Mouse (Mus musculus) myocyte (in vitro differentiated cells): ENCODE measurements at regions not wholly inside any gene's neighbourhood (a gene's known extent, or its start where the extent isn't known, plus 50 kb on each side); places are given as distances from the start of the nearest gene placed in this dataset.

Experiments used
- H3K27me3 ChIP-seq: one replicate; pipeline ENCODE4 v1.6.1; 2011; ENCODE audit not compliant: control insufficient read depth, insufficient read depth, insufficient read length
- H3K36me3 ChIP-seq: one replicate; pipeline ENCODE4 v1.6.1; 2011; ENCODE audit not compliant: control insufficient read depth, insufficient read depth
- H3K4me2 ChIP-seq: one replicate; pipeline ENCODE4 v1.6.1; 2011; ENCODE audit warnings: low read depth, control low read depth
- H3K4me3 ChIP-seq: one replicate; pipeline ENCODE4 v1.5.1; 2011; ENCODE audit warnings: mild to moderate bottlenecking, control low read depth, moderate library complexity
- H3K79me2 ChIP-seq: one replicate; pipeline ENCODE4 v1.6.1; 2011; ENCODE audit not compliant: control insufficient read depth, insufficient read depth
- H3ac ChIP-seq: one replicate; pipeline ENCODE4 v1.6.1; 2011; ENCODE audit not compliant: control insufficient read depth, insufficient read length
- CEBPB ChIP-seq: IDR thresholded peaks from 2 replicates; pipeline ENCODE4 v1.6.1; 2011; ENCODE audit warnings: mild to moderate bottlenecking, moderate library complexity; ENCODE audit not compliant: poor library complexity, insufficient read depth, severe bottlenecking
- E2F4 ChIP-seq: IDR thresholded peaks from one replicate; pipeline ENCODE4 v1.6.1; 2011; ENCODE audit warnings: mild to moderate bottlenecking, control low read depth, moderate library complexity; ENCODE audit not compliant: insufficient read depth
- MAX ChIP-seq: IDR thresholded peaks from one replicate; pipeline ENCODE4 v1.6.1; 2011; ENCODE audit warnings: low read depth, mild to moderate bottlenecking, control low read depth
- MYOD1 ChIP-seq, 3 experiments: IDR thresholded peaks; one replicate each; pipeline ENCODE4 v1.6.1; 2011; ENCODE audit warnings: control low read depth in 2 of 3, low read depth in 2 of 3, mild to moderate bottlenecking in 2 of 3, moderate library complexity in 1 of 3; ENCODE audit not compliant: insufficient read length in 2 of 3, control insufficient read depth in 1 of 3
- MYOG ChIP-seq, 3 experiments: IDR thresholded peaks; one replicate each; pipeline ENCODE4 v1.6.1; 2011; ENCODE audit warnings: control low read depth in 2 of 3, low read depth in 2 of 3, mild to moderate bottlenecking in 2 of 3; ENCODE audit not compliant: insufficient read length in 2 of 3, control insufficient read depth in 1 of 3, insufficient read depth in 1 of 3
- POLR2A ChIP-seq: IDR thresholded peaks from one replicate; pipeline ENCODE4 v1.6.1; 2011; ENCODE audit warnings: low read depth, mild to moderate bottlenecking, control low read depth, moderate library complexity; ENCODE audit not compliant: insufficient read length
- POLR2AphosphoS2 ChIP-seq: IDR thresholded peaks from one replicate; pipeline ENCODE4 v1.6.1; 2011; ENCODE audit warnings: low read depth, control low read depth; ENCODE audit not compliant: insufficient read length
- REST ChIP-seq: IDR thresholded peaks from one replicate; pipeline ENCODE4 v1.6.1; 2011; ENCODE audit warnings: mild to moderate bottlenecking, control low read depth, moderate library complexity; ENCODE audit not compliant: insufficient read depth, insufficient read length
- SRF ChIP-seq: IDR thresholded peaks from one replicate; pipeline ENCODE4 v1.6.1; 2011; ENCODE audit warnings: low read depth; ENCODE audit not compliant: control insufficient read depth, insufficient read length
- TCF12 ChIP-seq: IDR thresholded peaks from one replicate; pipeline ENCODE4 v1.6.1; 2011; ENCODE audit warnings: mild to moderate bottlenecking, control low read depth; ENCODE audit not compliant: poor library complexity, insufficient read depth, severe bottlenecking
- TCF3 ChIP-seq: IDR thresholded peaks from one replicate; pipeline ENCODE4 v1.6.1; 2011; ENCODE audit warnings: low read depth, control low read depth; ENCODE audit not compliant: insufficient read length
- USF1 ChIP-seq: IDR thresholded peaks from one replicate; pipeline ENCODE4 v1.6.1; 2011; ENCODE audit warnings: low read depth, mild to moderate bottlenecking, control low read depth, moderate library complexity

DNA sequence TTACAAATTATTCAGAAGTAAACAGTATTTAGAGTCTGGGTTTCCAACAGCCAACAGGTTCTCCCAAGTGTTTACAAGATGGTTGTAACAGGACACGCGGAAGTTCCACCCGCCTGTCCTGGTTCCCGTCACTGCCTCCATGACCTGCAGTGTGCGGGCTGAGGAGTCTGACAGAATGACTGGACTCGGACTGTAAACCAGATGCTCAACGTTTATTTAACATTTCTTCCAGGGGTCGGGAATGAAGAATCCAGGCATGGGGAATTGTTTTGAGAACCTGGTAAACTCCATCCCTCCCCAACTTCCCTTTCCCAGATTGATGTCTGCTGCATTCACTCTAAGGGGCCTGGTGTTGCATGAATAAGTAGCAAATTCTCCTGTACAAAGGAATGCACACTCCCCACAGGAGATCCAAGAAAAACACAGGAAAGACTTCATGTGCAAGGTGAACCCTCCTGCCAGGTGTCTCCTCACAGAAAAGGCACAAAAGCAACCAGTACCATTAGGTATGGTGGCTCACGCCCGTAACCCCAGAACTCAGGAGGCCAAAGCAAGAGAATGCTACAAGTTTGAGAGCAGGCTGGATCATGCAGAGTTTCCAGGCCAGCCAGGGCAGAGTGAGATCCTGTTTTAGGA, 151.1 kb upstream of the Irf2bp2 start:
- no peak overlapping the region for H3ac ChIP-seq
- no peaks in the 10 kb centered on the region for H3K27me3 ChIP-seq
- no peaks in the 10 kb centered on the region for H3K36me3 ChIP-seq
- no peak overlapping the region for H3K4me2 ChIP-seq
- H3K79me2 ChIP-seq = no peaks in the 10 kb centered on the region
- H3K4me3 ChIP-seq = no peak overlapping the region
- TF ChIP-seq MAX (no peak), MYOD1 (IDR thresholded peaks at IDR 0.05; ENCODE audit: control insufficient read depth in 1 of 3, insufficient read length in 2 of 3, low read depth in 2 of 3) (no peak), SRF (no peak), MYOG (IDR thresholded peaks at IDR 0.05; ENCODE audit: control insufficient read depth in 1 of 3, insufficient read depth in 1 of 3, insufficient read length in 2 of 3, low read depth in 2 of 3) (no peak), REST (no peak)

- H3K36me3 ChIP-seq = no peaks in the 10 kb centered on the region
- H3K4me2 ChIP-seq = no peak overlapping the region
- H3K27me3 ChIP-seq = no peaks in the 10 kb centered on the region
- no peak overlapping the region for H3K4me3 ChIP-seq
- no peak overlapping the region for H3ac ChIP-seq
- H3K79me2 ChIP-seq = no peaks in the 10 kb centered on the region
- no peak for TF ChIP-seq CEBPB
- TF ChIP-seq MAX = no peak
- TF ChIP-seq REST = no peak
- TF ChIP-seq POLR2A = no peak
Observed at GRCm38 (mm10) chr8:126743296-126743695, 149.5 kb upstream of the Irf2bp2 start.

DNA sequence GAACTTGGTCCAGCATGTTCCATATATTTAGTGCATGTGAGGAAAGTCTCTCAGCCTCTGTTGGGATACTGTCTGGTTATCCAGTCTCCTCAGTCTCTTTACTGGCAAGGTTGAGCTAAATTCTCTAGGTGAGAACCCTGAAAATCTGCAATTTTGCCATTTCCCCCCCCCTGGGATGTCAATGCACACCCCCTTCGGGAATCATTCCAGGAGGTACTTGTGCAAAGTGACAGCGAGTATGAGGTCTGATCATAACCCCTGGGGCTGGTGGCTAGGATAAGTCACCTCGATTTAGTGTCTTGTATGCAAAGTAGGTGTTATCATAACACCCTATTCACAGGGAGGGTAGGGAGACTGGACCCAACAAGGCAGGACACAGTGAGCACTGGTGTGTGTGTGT, 148.3 kb upstream of the Irf2bp2 start:
- Histone ChIP-seq H3K79me2 (no peaks in the 10 kb centered on the region), H3K4me2 (no peak overlapping the region), H3ac (no peak overlapping the region), H3K27me3 (no peaks in the 10 kb centered on the region), H3K4me3 (no peak overlapping the region), H3K36me3 (no peaks in the 10 kb centered on the region)
- TF ChIP-seq TCF3 (no peak), USF1 (no peak), MAX (no peak), REST (no peak), MYOD1 (IDR thresholded peaks at IDR 0.05; ENCODE audit: control insufficient read depth in 1 of 3, insufficient read length in 2 of 3, low read depth in 2 of 3) (no peak), E2F4 (no peak), CEBPB (no peak), TCF12 (no peak), POLR2AphosphoS2 (no peak), MYOG (IDR thresholded peaks at IDR 0.05; ENCODE audit: control insufficient read depth in 1 of 3, insufficient read depth in 1 of 3, insufficient read length in 2 of 3, low read depth in 2 of 3) (no peak), POLR2A (no peak)

GRCm38 (mm10) chr8:126741031-126741430, 147.2 kb upstream of the Irf2bp2 start:
- Histone ChIP-seq H3K36me3 (no peaks in the 10 kb centered on the region), H3K79me2 (no peaks in the 10 kb centered on the region), H3K4me3 (no peak overlapping the region), H3K4me2 (no peak overlapping the region), H3K27me3 (no peaks in the 10 kb centered on the region), H3ac (no peak overlapping the region)
- TF ChIP-seq MAX = no peak
- no peak for TF ChIP-seq TCF12
- TF ChIP-seq USF1 = no peak

GRCm38 (mm10) chr8:126739768-126740167, 146.0 kb upstream of the Irf2bp2 start:
- Histone ChIP-seq H3K27me3 (no peaks in the 10 kb centered on the region), H3K4me2 (no peak overlapping the region), H3K4me3 (no peak overlapping the region), H3ac (no peak overlapping the region), H3K36me3 (no peaks in the 10 kb centered on the region), H3K79me2 (no peaks in the 10 kb centered on the region)
- TF ChIP-seq REST = no peak
- TF ChIP-seq MYOG (IDR thresholded peaks at IDR 0.05; ENCODE audit: control insufficient read depth in 1 of 3, insufficient read depth in 1 of 3, insufficient read length in 2 of 3, low read depth in 2 of 3) = no peak
- TF ChIP-seq MYOD1 (IDR thresholded peaks at IDR 0.05; ENCODE audit: control insufficient read depth in 1 of 3, insufficient read length in 2 of 3, low read depth in 2 of 3) = no peak
- TF ChIP-seq MAX = no peak
- no peak for TF ChIP-seq POLR2AphosphoS2
- no peak for TF ChIP-seq CEBPB
- no peak for TF ChIP-seq USF1
- no peak for TF ChIP-seq SRF
- no peak for TF ChIP-seq TCF12
- TF ChIP-seq E2F4 = no peak
- no peak for TF ChIP-seq POLR2A
- no peak for TF ChIP-seq TCF3

DNA sequence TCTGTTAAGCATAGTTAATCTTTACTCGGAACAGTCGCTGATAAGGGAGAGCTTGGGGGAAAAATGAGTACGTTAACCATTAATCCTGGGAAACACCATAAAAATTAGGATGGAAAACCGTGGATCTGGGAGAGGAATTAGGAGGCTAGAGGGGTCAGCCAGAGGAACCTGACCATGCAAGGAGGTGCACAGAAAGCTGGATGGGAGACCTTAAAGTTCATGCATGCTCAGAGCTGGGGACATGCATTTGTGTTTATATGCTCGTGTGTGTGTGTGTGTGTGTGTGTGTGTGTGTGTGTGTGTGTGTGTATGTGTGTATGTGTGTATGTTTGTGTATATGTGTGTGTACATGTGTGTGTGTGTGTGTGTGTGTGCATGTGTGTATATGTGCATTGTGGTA, 143.2 kb upstream of the Irf2bp2 start:
- no peaks in the 10 kb centered on the region for H3K27me3 ChIP-seq

More for the DNA sequence above, 143.2 kb upstream of the Irf2bp2 start:
- H3K36me3 ChIP-seq = no peaks in the 10 kb centered on the region
- no peaks in the 10 kb centered on the region for H3K79me2 ChIP-seq
- no peak overlapping the region for H3ac ChIP-seq
- H3K4me2 ChIP-seq = peak overlapping the region; percentile 98
- TF ChIP-seq MYOG (IDR thresholded peaks at IDR 0.05; ENCODE audit: control insufficient read depth in 1 of 3, insufficient read depth in 1 of 3, insufficient read length in 2 of 3, low read depth in 2 of 3) (no peak), SRF (no peak), MYOD1 (IDR thresholded peaks at IDR 0.05; ENCODE audit: control insufficient read depth in 1 of 3, insufficient read length in 2 of 3, low read depth in 2 of 3) (no peak), POLR2AphosphoS2 (no peak), TCF3 (no peak), USF1 (no peak), MAX (no peak), CEBPB (no peak), POLR2A (no peak), TCF12 (no peak)
- H3K4me3 ChIP-seq = no peak overlapping the region
